Mouse (Mus musculus): ENCODE data around the gene Prox2. TPM values are rescaled to one million over a fixed set of nuclear protein-coding genes. Genes with fewer than 3 reads are reported as not detected.

Gene Prox2
- polyA plus RNA-seq, 1 experiment from 2014 or later, result 1.4 TPM

- no peak overlapping the region for H3K9ac ChIP-seq
- no peak overlapping the region for H3K27ac ChIP-seq
- WGBS, result 86% methylated on average over 8 of the region's 8 CpGs
- H3K27me3 ChIP-seq (replicated peaks), result no peaks in the 10 kb centered on the region
- ATAC-seq (replicated peaks), result no peak
- no peaks in the 10 kb centered on the region for H3K9me3 ChIP-seq
- H3K4me3 ChIP-seq, result no peak overlapping the region
- peaks cover 12% of the 10 kb centered on the region for H3K4me1 ChIP-seq
- H3K4me2 ChIP-seq, result no peak overlapping the region
- no peaks in the 10 kb centered on the region for H3K36me3 ChIP-seq (replicated peaks)
Observed at GRCm38 (mm10) chr12:85104789-85105188, 5.8 kb downstream of the Prox2 start.

- ATAC-seq (replicated peaks), result no peak
- 78% methylated on average over 8 of the region's 8 CpGs for WGBS
- no peak overlapping the region for H3K27ac ChIP-seq
- H3K9me3 ChIP-seq, result no peaks in the 10 kb centered on the region
- no peak overlapping the region for H3K4me2 ChIP-seq
- no peak overlapping the region for H3K9ac ChIP-seq
- no peak overlapping the region for H3K4me3 ChIP-seq
- no peaks in the 10 kb centered on the region for H3K36me3 ChIP-seq (replicated peaks)
- peaks cover 7% of the 10 kb centered on the region; the same call in 1 of the 2 replicates for H3K4me1 ChIP-seq
- H3K27me3 ChIP-seq (replicated peaks), result no peaks in the 10 kb centered on the region
Observed at GRCm38 (mm10) chr12:85103096-85103495, 7.5 kb downstream of the Prox2 start.

GRCm38 (mm10) chr12:85101521-85102106, 8.9 kb downstream of the Prox2 start:
- no peaks in the 10 kb centered on the region for H3K9me3 ChIP-seq
- ATAC-seq (replicated peaks), result no peak
- 77% methylated on average over 5 of the region's 5 CpGs for WGBS

GRCm38 (mm10) chr12:85101001-85101400, 9.6 kb downstream of the Prox2 start:
- no peaks in the 10 kb centered on the region for H3K36me3 ChIP-seq (replicated peaks)
- no peak overlapping the region for H3K4me2 ChIP-seq
- ATAC-seq (replicated peaks), result no peak; the same call in 1 of the 2 replicates
- no peak overlapping the region for H3K9ac ChIP-seq
- peaks cover 5% of the 10 kb centered on the region; the same call in 1 of the 2 replicates for H3K4me1 ChIP-seq
- no peak overlapping the region for H3K4me3 ChIP-seq
- no peaks in the 10 kb centered on the region for H3K27me3 ChIP-seq (replicated peaks)
- no peaks in the 10 kb centered on the region for H3K9me3 ChIP-seq
- WGBS, result 26% methylated on average over 14 of the region's 14 CpGs
- H3K27ac ChIP-seq, result peak overlapping the region; percentile 3; the same call in 1 of the 2 replicates

More at GRCm38 (mm10) chr12:85101521-85102106, 8.9 kb downstream of the Prox2 start:
- Histone ChIP-seq H3K27me3 (replicated peaks) (no peaks in the 10 kb centered on the region), H3K36me3 (replicated peaks) (no peaks in the 10 kb centered on the region), H3K4me2 (no peak overlapping the region), H3K27ac (no peak overlapping the region), H3K4me1 (peaks cover 7% of the 10 kb centered on the region; the same call in 1 of the 2 replicates), H3K9ac (no peak overlapping the region), H3K4me3 (no peak overlapping the region)

- H3K27ac ChIP-seq, result no peak overlapping the region
- peaks cover 4% of the 10 kb centered on the region; the same call in 1 of the 2 replicates for H3K4me1 ChIP-seq
- H3K36me3 ChIP-seq (replicated peaks), result no peaks in the 10 kb centered on the region
- no peaks in the 10 kb centered on the region for H3K9me3 ChIP-seq
- no peaks in the 10 kb centered on the region for H3K27me3 ChIP-seq (replicated peaks)
- no peak overlapping the region for H3K4me2 ChIP-seq
- ATAC-seq (replicated peaks), result no peak
- H3K9ac ChIP-seq, result no peak overlapping the region
- no peak overlapping the region for H3K4me3 ChIP-seq
- WGBS, result 86% methylated on average over 7 of the region's 7 CpGs
Observed at GRCm38 (mm10) chr12:85095859-85096258, 14.7 kb downstream of the Prox2 start.

- Histone ChIP-seq H3K27me3 (replicated peaks) (no peaks in the 10 kb centered on the region), H3K36me3 (replicated peaks) (no peaks in the 10 kb centered on the region), H3K4me2 (no peak overlapping the region), H3K9ac (no peak overlapping the region), H3K4me3 (no peak overlapping the region), H3K4me1 (0 out of 2 replicates have a peak, but pooled peaks cover 3% of the 10 kb centered on the region), H3K9me3 (no peaks in the 10 kb centered on the region), H3K27ac (no peak overlapping the region)
- WGBS, result 84% methylated on average over 11 of the region's 11 CpGs
- no peak for ATAC-seq (replicated peaks)
Observed at GRCm38 (mm10) chr12:85095146-85095545, 15.4 kb downstream of the Prox2 start.

GRCm38 (mm10) chr12:85094706-85095105, 15.9 kb downstream of the Prox2 start:
- WGBS, result 76% methylated on average over 10 of the region's 10 CpGs
- no peak for ATAC-seq (replicated peaks)
- Histone ChIP-seq H3K4me1 (0 out of 2 replicates have a peak, but pooled peaks cover 3% of the 10 kb centered on the region), H3K27ac (no peak overlapping the region), H3K9ac (no peak overlapping the region), H3K36me3 (replicated peaks) (no peaks in the 10 kb centered on the region), H3K27me3 (replicated peaks) (no peaks in the 10 kb centered on the region), H3K4me2 (no peak overlapping the region), H3K4me3 (no peak overlapping the region), H3K9me3 (no peaks in the 10 kb centered on the region)

GRCm38 (mm10) chr12:85094010-85094409, 16.5 kb downstream of the Prox2 start:
- H3K9me3 ChIP-seq, result no peaks in the 10 kb centered on the region
- no peak overlapping the region for H3K9ac ChIP-seq
- ATAC-seq (replicated peaks), result no peak
- no peak overlapping the region for H3K27ac ChIP-seq
- no peak overlapping the region for H3K4me3 ChIP-seq
- H3K4me2 ChIP-seq, result no peak overlapping the region
- 37% methylated on average over 14 of the region's 14 CpGs for WGBS
- H3K4me1 ChIP-seq, result 0 out of 2 replicates have a peak, but pooled peaks cover 3% of the 10 kb centered on the region
- no peaks in the 10 kb centered on the region for H3K27me3 ChIP-seq (replicated peaks)
- 0 out of 2 replicates have a peak, but pooled peaks cover 3% of the 10 kb centered on the region for H3K36me3 ChIP-seq (replicated peaks)

GRCm38 (mm10) chr12:85092214-85092613, 18.3 kb downstream of the Prox2 start:
- Histone ChIP-seq H3K27me3 (replicated peaks) (no peaks in the 10 kb centered on the region), H3K4me1 (0 out of 2 replicates have a peak, but pooled peaks cover 3% of the 10 kb centered on the region), H3K4me2 (no peak overlapping the region), H3K36me3 (replicated peaks) (peaks cover 12% of the 10 kb centered on the region), H3K4me3 (no peak overlapping the region), H3K27ac (no peak overlapping the region), H3K9ac (no peak overlapping the region), H3K9me3 (no peaks in the 10 kb centered on the region)
- 6% methylated on average over 3 of the region's 3 CpGs for WGBS
- ATAC-seq (replicated peaks), result no peak

GRCm38 (mm10) chr12:85091190-85091589, 19.4 kb downstream of the Prox2 start:
- ATAC-seq (replicated peaks), result no peak
- Histone ChIP-seq H3K4me2 (no peak overlapping the region), H3K36me3 (replicated peaks) (peaks cover 12% of the 10 kb centered on the region), H3K4me1 (0 out of 2 replicates have a peak, but pooled peaks cover 3% of the 10 kb centered on the region), H3K4me3 (no peak overlapping the region), H3K27me3 (replicated peaks) (no peaks in the 10 kb centered on the region), H3K9me3 (no peaks in the 10 kb centered on the region), H3K9ac (no peak overlapping the region), H3K27ac (no peak overlapping the region)
- WGBS, result 90% methylated on average over 3 of the region's 3 CpGs

GRCm38 (mm10) chr12:85087845-85088244, 22.7 kb downstream of the Prox2 start:
- H3K27ac ChIP-seq, result no peak overlapping the region
- 98% methylated on average over 12 of the region's 12 CpGs for WGBS
- H3K36me3 ChIP-seq (replicated peaks), result peaks cover 12% of the 10 kb centered on the region
- no peak for ATAC-seq (replicated peaks)
- H3K9ac ChIP-seq, result no peak overlapping the region
- H3K27me3 ChIP-seq (replicated peaks), result no peaks in the 10 kb centered on the region
- no peak overlapping the region for H3K4me3 ChIP-seq
- no peak overlapping the region for H3K4me2 ChIP-seq
- H3K9me3 ChIP-seq, result no peaks in the 10 kb centered on the region
- H3K4me1 ChIP-seq, result no peaks in the 10 kb centered on the region

- H3K9ac ChIP-seq, result no peak overlapping the region
- no peak overlapping the region for H3K4me2 ChIP-seq
- 89% methylated on average over 4 of the region's 4 CpGs for WGBS
Observed at GRCm38 (mm10) chr12:85084941-85085340, 25.6 kb downstream of the Prox2 start.

GRCm38 (mm10) chr12:85084257-85084656, 26.3 kb downstream of the Prox2 start:
- Histone ChIP-seq H3K36me3 (replicated peaks) (peaks cover 12% of the 10 kb centered on the region), H3K27ac (no peak overlapping the region), H3K4me1 (no peaks in the 10 kb centered on the region), H3K9ac (no peak overlapping the region), H3K4me2 (no peak overlapping the region), H3K27me3 (replicated peaks) (no peaks in the 10 kb centered on the region), H3K9me3 (no peaks in the 10 kb centered on the region), H3K4me3 (no peak overlapping the region)
- no peak for ATAC-seq (replicated peaks)
- 96% methylated on average over 2 of the region's 2 CpGs for WGBS

More at GRCm38 (mm10) chr12:85084941-85085340, 25.6 kb downstream of the Prox2 start:
- Histone ChIP-seq H3K4me3 (no peak overlapping the region), H3K27ac (no peak overlapping the region), H3K36me3 (replicated peaks) (peaks cover 12% of the 10 kb centered on the region), H3K9me3 (no peaks in the 10 kb centered on the region), H3K27me3 (replicated peaks) (no peaks in the 10 kb centered on the region), H3K4me1 (no peaks in the 10 kb centered on the region)
- ATAC-seq (replicated peaks), result no peak

All from midbrain, embryonic 15.5 days (tissue).